Mouse (Mus musculus): ENCODE measurements around the gene Tradd. TPM values are rescaled to one million over a fixed set of nuclear protein-coding genes. Genes with fewer than 3 reads are reported as not detected.

Gene Tradd
- polyA plus RNA-seq, 1 experiment from 2014 or later: 35.5 TPM

GRCm38 (mm10) chr8:105297511-105298192 lies 33.2 kb upstream of the Tradd start, which contains the start of gene E2f4:
Gene E2f4, plus strand, starts transcription at chr8:105297663.
- under 1% methylated on average over 55 of the region's 58 CpGs for WGBS
- TF ChIP-seq EP300 (IDR thresholded peaks at IDR 0.05): peak; percentile 25; the same call in 1 of the 2 replicates
- 0 out of 2 replicates have a peak, but pooled peaks have one; percentile 1 for TF ChIP-seq CTCF (IDR thresholded peaks at IDR 0.05)
- peaks cover 17% of the 10 kb centered on the region for H3K36me3 ChIP-seq (ENCODE audit: insufficient read depth, low read length)
- no peaks in the 10 kb centered on the region for H3K27me3 ChIP-seq (replicated peaks; ENCODE audit: insufficient read depth, low read length)
- DNase-seq (ENCODE audit: low spot score) (peak; percentile 96), ATAC-seq (peak; percentile 93)
- H3K4me1 ChIP-seq (ENCODE audit: insufficient read depth, low read depth, low read length): peaks cover 9% of the 10 kb centered on the region; the same call in 1 of the 2 replicates
- H3K9me3 ChIP-seq (ENCODE audit: low read length): no peaks in the 10 kb centered on the region
- H3K9ac ChIP-seq (replicated peaks; ENCODE audit: low read depth): peak within 1 kb of the TSS; percentile 92
- peak within 1 kb of the TSS; percentile 81 for H3K4me2 ChIP-seq (replicated peaks; ENCODE audit: low read depth, low read length)
- peak within 1 kb of the TSS; percentile 93 for H3K4me3 ChIP-seq (ENCODE audit: low read depth, low read length)
- peak within 1 kb of the TSS; percentile 85 for H3K27ac ChIP-seq (ENCODE audit: low read length)

- Histone ChIP-seq H3K36me3 (ENCODE audit: insufficient read depth, low read length) (peaks cover 9% of the 10 kb centered on the region; the same call in 1 of the 2 replicates), H3K9ac (replicated peaks; ENCODE audit: low read depth) (no peak within 1 kb of the TSS), H3K4me1 (ENCODE audit: insufficient read depth, low read depth, low read length) (peaks cover 9% of the 10 kb centered on the region; the same call in 1 of the 2 replicates), H3K27me3 (replicated peaks; ENCODE audit: insufficient read depth, low read length) (no peaks in the 10 kb centered on the region), H3K4me3 (ENCODE audit: low read depth, low read length) (peak within 1 kb of the TSS; percentile 93), H3K4me2 (replicated peaks; ENCODE audit: low read depth, low read length) (peak within 1 kb of the TSS; percentile 81), H3K9me3 (ENCODE audit: low read length) (no peaks in the 10 kb centered on the region), H3K27ac (ENCODE audit: low read length) (peak within 1 kb of the TSS; percentile 74)
- 33% methylated on average over 11 of the region's 11 CpGs for WGBS
- ATAC-seq (peak; percentile 17; the same call in 1 of the 2 replicates), DNase-seq (ENCODE audit: low spot score) (peak; percentile 47)
- TF ChIP-seq CTCF (IDR thresholded peaks at IDR 0.05) (no peak), EP300 (IDR thresholded peaks at IDR 0.05) (peak; percentile 70)
Measured at GRCm38 (mm10) chr8:105295895-105296573, 31.6 kb upstream of the Tradd start, which contains the start of gene Exoc3l. Gene Exoc3l, minus strand, starts transcription at chr8:105296101.

GRCm38 (mm10) chr8:105295256-105295655 lies 30.8 kb upstream of the Tradd start:
- no peak for ATAC-seq
- H3K9me3 ChIP-seq (ENCODE audit: low read length): no peaks in the 10 kb centered on the region
- H3K27ac ChIP-seq (ENCODE audit: low read length): peak overlapping the region; percentile 57
- H3K4me3 ChIP-seq (ENCODE audit: low read depth, low read length): peak overlapping the region; percentile 29
- H3K4me2 ChIP-seq (replicated peaks; ENCODE audit: low read depth, low read length): peak overlapping the region; percentile 51
- WGBS: 49% methylated on average over 11 of the region's 11 CpGs
- peaks cover 13% of the 10 kb centered on the region for H3K4me1 ChIP-seq (ENCODE audit: insufficient read depth, low read depth, low read length)
- 0 out of 2 replicates have a peak, but pooled peaks cover 2% of the 10 kb centered on the region for H3K27me3 ChIP-seq (replicated peaks; ENCODE audit: insufficient read depth, low read length)
- 0 out of 2 replicates have a peak, but pooled peaks cover 5% of the 10 kb centered on the region for H3K36me3 ChIP-seq (ENCODE audit: insufficient read depth, low read length)
- H3K9ac ChIP-seq (replicated peaks; ENCODE audit: low read depth): no peak overlapping the region
- no peak for DNase-seq (ENCODE audit: low spot score)
- TF ChIP-seq CTCF (IDR thresholded peaks at IDR 0.05): no peak
- TF ChIP-seq EP300 (IDR thresholded peaks at IDR 0.05): no peak

- DNase-seq (ENCODE audit: low spot score) (no peak), ATAC-seq (no peak)
- Histone ChIP-seq H3K27ac (ENCODE audit: low read length) (peak overlapping the region; percentile 57; the same call in 1 of the 2 replicates), H3K27me3 (replicated peaks; ENCODE audit: insufficient read depth, low read length) (0 out of 2 replicates have a peak, but pooled peaks cover 4% of the 10 kb centered on the region), H3K9me3 (ENCODE audit: low read length) (no peaks in the 10 kb centered on the region), H3K4me3 (ENCODE audit: low read depth, low read length) (no peak overlapping the region), H3K4me1 (ENCODE audit: insufficient read depth, low read depth, low read length) (peaks cover 18% of the 10 kb centered on the region), H3K36me3 (ENCODE audit: insufficient read depth, low read length) (0 out of 2 replicates have a peak, but pooled peaks cover under 1% of the 10 kb centered on the region), H3K4me2 (replicated peaks; ENCODE audit: low read depth, low read length) (peak overlapping the region; percentile 51), H3K9ac (replicated peaks; ENCODE audit: low read depth) (no peak overlapping the region)
- TF ChIP-seq EP300 (IDR thresholded peaks at IDR 0.05): no peak
- no peak for TF ChIP-seq CTCF (IDR thresholded peaks at IDR 0.05)
- 51% methylated on average over 9 of the region's 9 CpGs for WGBS
Measured at GRCm38 (mm10) chr8:105294776-105295175, 30.4 kb upstream of the Tradd start.

GRCm38 (mm10) chr8:105293405-105293804 lies 29.0 kb upstream of the Tradd start:
- Histone ChIP-seq H3K9ac (replicated peaks; ENCODE audit: low read depth) (no peak overlapping the region), H3K4me2 (replicated peaks; ENCODE audit: low read depth, low read length) (no peak overlapping the region), H3K27ac (ENCODE audit: low read length) (no peak overlapping the region), H3K27me3 (replicated peaks; ENCODE audit: insufficient read depth, low read length) (0 out of 2 replicates have a peak, but pooled peaks cover 4% of the 10 kb centered on the region), H3K4me1 (ENCODE audit: insufficient read depth, low read depth, low read length) (peaks cover 17% of the 10 kb centered on the region), H3K9me3 (ENCODE audit: low read length) (no peaks in the 10 kb centered on the region), H3K4me3 (ENCODE audit: low read depth, low read length) (no peak overlapping the region), H3K36me3 (ENCODE audit: insufficient read depth, low read length) (no peaks in the 10 kb centered on the region)
- 70% methylated on average over 19 of the region's 19 CpGs for WGBS
- DNase-seq (ENCODE audit: low spot score): no peak
- no peak for ATAC-seq
- no peak for TF ChIP-seq EP300 (IDR thresholded peaks at IDR 0.05)
- TF ChIP-seq CTCF (IDR thresholded peaks at IDR 0.05): no peak

- H3K9me3 ChIP-seq (ENCODE audit: low read length): no peaks in the 10 kb centered on the region
- H3K4me3 ChIP-seq (ENCODE audit: low read depth, low read length): no peak overlapping the region
- H3K4me1 ChIP-seq (ENCODE audit: insufficient read depth, low read depth, low read length): peaks cover 17% of the 10 kb centered on the region
- DNase-seq (ENCODE audit: low spot score) (no peak), ATAC-seq (no peak)
- H3K27me3 ChIP-seq (replicated peaks; ENCODE audit: insufficient read depth, low read length): 0 out of 2 replicates have a peak, but pooled peaks cover 4% of the 10 kb centered on the region
- no peak overlapping the region for H3K9ac ChIP-seq (replicated peaks; ENCODE audit: low read depth)
- no peak overlapping the region for H3K4me2 ChIP-seq (replicated peaks; ENCODE audit: low read depth, low read length)
- no peaks in the 10 kb centered on the region for H3K36me3 ChIP-seq (ENCODE audit: insufficient read depth, low read length)
- no peak overlapping the region for H3K27ac ChIP-seq (ENCODE audit: low read length)
- TF ChIP-seq CTCF (IDR thresholded peaks at IDR 0.05): no peak
- TF ChIP-seq EP300 (IDR thresholded peaks at IDR 0.05): no peak
- WGBS: 65% methylated on average over 7 of the region's 7 CpGs
Measured at GRCm38 (mm10) chr8:105292471-105292870, 28.1 kb upstream of the Tradd start.

Data from lung, postnatal 0 days (tissue).